In genomic region chr16:96434024-96434785, GRCm38 (mm10) we compare ENCODE assay signal across 28 mouse cellular contexts. TPM values are rescaled to one million over a fixed set of nuclear protein-coding genes. Genes with fewer than 3 reads are reported as not detected.
"Had no signal": no experiment of that assay in that cellular context is flagged by ENCODE, and none has a peak within 500 bp of the region (broad histone marks: within the 10 kb centered on the region; RNA-seq: fewer than 3 reads in every experiment).

No protein-coding gene starts in this region.

- H3K4me2 ChIP-seq: kidney, embryonic 15.5 days; limb, embryonic 12.5 days; limb, embryonic 15.5 days; liver, embryonic 11.5 days; lung, embryonic 14.5 days; midbrain, embryonic 13.5 days; neural tube, embryonic 13.5 days; stomach, embryonic 15.5 days had no signal

- H3K27ac ChIP-seq: kidney, embryonic 15.5 days; left cerebral cortex, adult 2 months; limb, embryonic 12.5 days; limb, embryonic 15.5 days; liver, embryonic 14.5 days; midbrain, embryonic 10.5 days; midbrain, embryonic 13.5 days; neural tube, embryonic 13.5 days; stomach, embryonic 15.5 days had no signal

- DNase-seq: kidney, adult 18-20 months; layer of hippocampus, postnatal 36 days; liver, postnatal 0 days; lung, embryonic 14.5 days; lung, postnatal 36 days; retina, postnatal 1 day; right cerebral cortex, postnatal 25 days; spleen, adult 18-20 months; thymus, postnatal 25 days had no signal

- ATAC-seq: liver, postnatal 0 days; lung, postnatal 0 days; midbrain, embryonic 13.5 days; midbrain, embryonic 16.5 days had no signal

- H3K9ac ChIP-seq: kidney, embryonic 15.5 days; limb, embryonic 12.5 days; limb, embryonic 15.5 days; liver, embryonic 14.5 days; liver, postnatal 0 days; lung, embryonic 14.5 days; midbrain, embryonic 13.5 days; neural tube, embryonic 13.5 days; stomach, embryonic 15.5 days had no signal

- H3K4me3 ChIP-seq: kidney, embryonic 15.5 days; left cerebral cortex, adult 2 months; limb, embryonic 12.5 days; limb, embryonic 15.5 days; megakaryocyte, embryonic 14.5 days; midbrain, embryonic 10.5 days; midbrain, embryonic 13.5 days; myocyte; neural tube, embryonic 13.5 days; stomach, embryonic 15.5 days had no signal

- H3K9me3 ChIP-seq: kidney, embryonic 15.5 days; limb, embryonic 12.5 days; limb, embryonic 15.5 days; megakaryocyte, embryonic 14.5 days; midbrain, embryonic 10.5 days; midbrain, embryonic 13.5 days; neural tube, embryonic 13.5 days; stomach, embryonic 15.5 days had no signal

- H3K36me3 ChIP-seq: kidney, embryonic 15.5 days; limb, embryonic 12.5 days; limb, embryonic 15.5 days; midbrain, embryonic 10.5 days; midbrain, embryonic 13.5 days; neural tube, embryonic 13.5 days; stomach, embryonic 15.5 days had no signal

- H3K27me3 ChIP-seq: kidney, embryonic 15.5 days; limb, embryonic 15.5 days; midbrain, embryonic 13.5 days; neural tube, embryonic 13.5 days; stomach, embryonic 15.5 days had no signal

- H3K4me1 ChIP-seq: kidney, embryonic 15.5 days; limb, embryonic 15.5 days; megakaryocyte, embryonic 14.5 days; midbrain, embryonic 10.5 days; midbrain, embryonic 13.5 days; neural tube, embryonic 13.5 days; stomach, embryonic 15.5 days had no signal

RNA-seq across cellular contexts. Expression of gene Itgb2l, which starts 9.2 kb away (rescaled TPM):
- total RNA-seq: layer of hippocampus, adult 8-10 months; layer of hippocampus, postnatal 36 days; left cerebral cortex, adult 2 months; left cerebral cortex, postnatal 10 days; left cerebral cortex, postnatal 36 days; monocyte, adult 5-6 weeks had no signal
- polyA plus RNA-seq: midbrain, embryonic 10.5 days; midbrain, embryonic 13.5 days; midbrain, embryonic 16.5 days; neural tube, embryonic 13.5 days; testis, adult 2 months had no signal

RNA-seq across cellular contexts. Expression of gene Pcp4, which starts 33.2 kb away (rescaled TPM):
- total RNA-seq: monocyte, adult 5-6 weeks had no signal
- polyA plus RNA-seq: liver, postnatal 0 days; myocyte; testis, adult 2 months had no signal
